Mouse (Mus musculus) left cerebral cortex, adult 11 months (tissue): ENCODE measurements around the gene Nos1ap.

Experiments used
- DNase-seq: peaks from one replicate; pipeline ENCODE4 v3.0.0; 2022; ENCODE audit warnings: low spot score

Nos1ap gene

DNA sequence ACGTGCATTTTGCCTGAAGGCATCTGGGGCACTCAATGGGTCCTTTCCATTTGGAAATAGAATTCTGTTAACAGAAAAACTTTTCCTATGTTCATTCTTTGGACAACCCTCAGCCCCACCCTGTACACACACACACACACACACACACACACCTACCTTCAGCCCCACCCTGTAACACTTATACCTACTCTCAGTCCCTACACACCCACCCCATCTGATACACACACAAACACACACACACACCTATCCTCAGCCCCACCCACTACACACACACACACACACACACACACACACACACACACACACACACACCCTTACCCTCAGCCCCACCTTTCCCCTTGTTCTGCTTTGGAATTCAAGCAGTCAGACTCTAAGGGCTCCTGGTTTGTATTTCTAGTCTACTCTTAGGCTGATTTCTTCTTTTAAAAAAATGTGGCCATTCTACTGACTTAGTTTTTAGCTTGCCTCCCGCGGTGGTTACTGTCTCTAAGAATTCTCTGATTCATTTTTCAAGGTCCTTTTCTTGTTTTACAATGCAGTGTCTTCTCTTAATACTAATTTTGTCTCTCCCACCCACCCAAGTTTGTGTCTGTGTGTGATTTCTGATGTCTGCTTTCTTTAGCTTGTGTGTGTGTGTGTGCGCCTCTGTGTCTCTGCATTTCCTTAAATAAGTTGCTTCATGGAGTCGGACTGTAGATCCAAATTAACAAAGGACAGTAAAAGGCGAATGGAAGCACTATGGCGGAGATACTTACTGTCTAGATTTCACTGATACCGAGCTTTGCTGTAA lies 179.1 kb downstream of the Nos1ap start:
- no peak for DNase-seq

DNA sequence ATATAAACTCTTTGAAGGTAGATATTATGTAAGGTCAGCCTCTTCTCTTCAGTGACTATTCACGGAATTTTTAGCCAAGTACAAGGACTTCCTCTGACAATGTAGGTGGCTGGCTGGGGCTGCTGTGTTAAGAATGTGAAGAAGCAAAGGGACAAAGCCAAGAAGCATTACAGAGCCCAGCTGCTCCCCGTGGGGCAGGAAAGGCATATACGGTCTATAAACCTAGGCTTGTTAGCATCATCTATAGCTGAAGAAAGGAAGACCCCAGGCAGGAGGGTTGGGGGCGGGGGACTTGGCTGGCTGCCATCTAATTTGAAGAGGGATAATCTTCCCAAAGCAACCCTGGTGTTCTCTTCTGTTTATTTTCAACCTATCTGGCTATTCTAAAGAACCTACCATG lies 180.6 kb downstream of the Nos1ap start:
- DNase-seq: no peak

DNA sequence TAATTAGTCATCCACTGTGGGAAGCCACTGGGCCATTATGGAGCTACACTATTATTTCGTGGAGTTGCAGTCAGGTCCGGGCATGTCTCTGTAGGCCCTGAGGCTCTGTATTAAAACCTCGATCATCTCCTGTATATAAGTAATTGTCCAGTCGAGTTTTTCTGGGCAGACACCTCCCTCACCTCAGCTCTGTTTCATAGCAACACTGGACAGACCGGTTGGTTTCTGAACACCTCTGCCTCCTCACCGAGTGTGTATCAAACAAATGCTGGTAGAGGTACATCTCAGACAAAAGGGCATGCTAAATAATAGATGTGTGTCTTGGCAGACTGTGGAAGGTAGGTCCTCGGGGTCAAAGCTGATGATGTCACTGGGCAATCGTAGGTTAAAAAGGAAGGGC lies 182.7 kb downstream of the Nos1ap start:
- no peak for DNase-seq

DNA sequence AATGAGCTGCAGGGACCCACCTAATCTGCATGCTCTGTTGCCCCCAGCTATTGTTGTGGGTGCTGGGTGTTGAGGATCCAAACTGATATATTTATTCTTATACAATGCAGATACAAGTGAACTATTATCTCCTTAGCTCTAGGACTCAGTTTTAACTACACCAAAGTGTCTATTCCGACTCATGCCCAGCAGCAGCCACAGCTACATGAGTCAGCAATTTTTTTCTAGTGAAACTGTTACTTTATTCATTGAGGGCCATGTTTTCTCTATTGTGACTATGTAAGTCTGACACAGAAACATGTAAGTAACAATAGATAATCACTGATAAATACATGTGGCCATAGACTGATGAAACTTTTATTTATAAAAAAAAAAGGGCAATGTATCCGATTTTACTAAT lies 184.5 kb downstream of the Nos1ap start:
- DNase-seq: no peak

DNA sequence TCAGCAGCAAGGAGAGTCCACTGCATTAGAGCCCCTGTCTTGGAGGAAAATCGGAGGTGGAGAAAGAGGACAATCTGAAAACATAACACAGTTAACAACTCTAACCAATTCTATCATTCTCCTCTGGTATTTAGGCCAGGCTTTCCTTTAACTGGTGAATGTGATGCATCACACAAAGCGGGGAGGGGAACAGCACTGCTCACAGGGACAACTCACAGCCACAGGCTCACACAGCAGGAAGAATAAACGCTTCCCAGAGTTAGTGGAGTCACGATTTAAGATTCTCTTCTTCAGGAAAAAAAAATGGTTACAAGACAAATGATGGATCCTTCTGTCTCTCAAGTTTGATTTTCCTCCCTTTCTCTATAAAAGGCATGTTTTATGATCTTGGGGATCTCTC lies 187.0 kb downstream of the Nos1ap start:
- no peak for DNase-seq

DNA sequence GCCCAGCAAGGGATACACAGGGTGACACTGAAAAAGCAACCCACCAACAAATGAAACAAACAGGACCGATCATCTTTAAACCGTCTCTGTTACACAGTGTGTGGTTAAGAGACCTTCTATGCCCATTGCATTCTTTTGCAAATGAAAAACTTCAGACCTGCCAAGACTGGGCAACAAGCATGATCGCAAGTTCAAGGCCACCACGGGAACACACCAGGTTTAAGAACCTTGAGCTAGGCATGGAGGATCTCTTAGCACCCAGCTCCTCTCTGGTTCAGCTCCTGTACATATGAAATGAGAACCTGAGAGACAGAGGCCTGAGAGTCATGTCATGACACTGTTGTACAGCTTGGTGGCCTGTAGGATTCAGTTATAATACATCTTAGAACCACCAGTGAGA lies 190.8 kb downstream of the Nos1ap start:
- no peak for DNase-seq

DNA sequence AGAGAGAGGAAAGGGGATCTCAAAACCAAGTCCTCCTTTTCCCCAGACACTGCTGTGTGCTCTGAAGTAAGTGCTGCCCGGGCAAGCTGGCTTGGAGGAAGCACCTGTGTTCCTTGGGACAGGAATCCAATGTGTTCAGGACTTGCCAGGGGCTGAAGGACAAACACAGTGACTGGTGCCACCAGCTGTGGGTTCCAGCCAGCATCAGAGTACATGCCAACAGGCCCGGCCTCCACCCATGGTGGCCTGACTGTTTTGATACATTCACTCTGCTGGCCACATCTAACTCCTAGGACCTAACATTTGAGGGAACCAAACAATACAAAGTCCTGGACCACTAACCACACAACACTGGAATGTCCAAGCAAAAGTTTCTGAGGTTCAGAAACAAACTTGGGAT lies 194.6 kb downstream of the Nos1ap start:
- no peak for DNase-seq

DNA sequence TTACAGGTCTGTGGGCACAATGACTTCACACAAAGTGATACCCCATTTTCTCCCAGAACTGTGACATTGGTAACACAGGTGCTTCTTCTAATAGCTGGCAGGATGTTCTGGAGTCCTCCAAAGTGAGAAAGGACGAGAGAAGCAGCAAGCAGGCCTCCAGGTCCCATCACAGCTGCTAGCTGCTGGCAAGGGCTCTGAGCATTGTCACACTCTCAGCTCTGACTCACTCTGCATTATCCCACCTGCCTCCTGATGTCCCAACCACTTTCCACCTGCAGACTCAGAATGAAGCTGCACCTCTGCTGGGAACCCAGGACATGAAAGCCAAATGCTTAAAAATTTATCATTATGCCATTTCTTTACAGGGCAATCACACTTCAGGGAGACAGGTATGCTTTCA lies 195.0 kb downstream of the Nos1ap start:
- no peak for DNase-seq

DNA sequence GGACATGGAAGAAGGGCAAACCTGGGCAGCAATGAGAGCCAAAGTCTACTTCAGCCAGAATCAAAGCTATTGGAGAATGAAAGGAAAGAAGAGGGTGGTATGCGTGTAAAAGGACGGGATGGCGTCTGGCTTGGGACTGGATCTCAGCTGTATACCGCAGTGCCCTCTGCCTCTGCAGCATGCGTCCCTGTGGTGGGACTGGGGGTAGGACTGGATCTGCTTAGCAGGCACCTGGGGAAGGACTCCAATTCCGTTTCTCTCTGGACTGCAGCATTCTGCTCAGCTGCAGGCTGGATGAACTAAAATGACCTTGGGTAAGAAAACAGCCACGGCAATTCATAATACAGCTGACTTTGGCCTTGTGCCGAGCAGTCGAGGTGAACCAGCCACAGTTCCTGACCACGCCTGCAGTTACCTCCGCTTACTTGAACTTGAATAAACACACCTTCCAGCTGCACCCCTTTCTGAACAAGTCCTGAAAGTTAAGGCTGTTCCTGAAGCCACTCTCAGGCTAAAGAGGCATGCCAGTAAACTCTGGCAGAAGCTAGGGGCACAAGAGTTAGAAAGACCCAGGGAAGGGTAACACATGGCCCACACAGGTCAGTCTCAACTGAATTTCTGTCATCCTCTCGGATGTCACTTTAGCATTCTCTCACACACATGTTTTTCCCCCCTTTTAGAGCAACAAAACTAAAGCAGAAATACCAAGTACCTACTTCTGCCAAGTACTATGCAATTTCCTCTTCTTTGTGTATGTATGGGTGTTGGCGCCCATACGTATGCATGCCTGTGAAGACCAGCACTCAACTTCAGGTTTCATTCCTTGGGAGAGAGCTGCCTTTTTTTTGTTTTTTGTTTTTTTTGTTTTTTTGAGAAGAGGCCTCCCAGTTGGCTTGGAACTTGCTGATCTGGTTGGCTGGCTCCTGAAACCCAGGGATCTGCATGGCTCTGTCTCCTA lies 196.6 kb downstream of the Nos1ap start:
- DNase-seq: no peak

DNA sequence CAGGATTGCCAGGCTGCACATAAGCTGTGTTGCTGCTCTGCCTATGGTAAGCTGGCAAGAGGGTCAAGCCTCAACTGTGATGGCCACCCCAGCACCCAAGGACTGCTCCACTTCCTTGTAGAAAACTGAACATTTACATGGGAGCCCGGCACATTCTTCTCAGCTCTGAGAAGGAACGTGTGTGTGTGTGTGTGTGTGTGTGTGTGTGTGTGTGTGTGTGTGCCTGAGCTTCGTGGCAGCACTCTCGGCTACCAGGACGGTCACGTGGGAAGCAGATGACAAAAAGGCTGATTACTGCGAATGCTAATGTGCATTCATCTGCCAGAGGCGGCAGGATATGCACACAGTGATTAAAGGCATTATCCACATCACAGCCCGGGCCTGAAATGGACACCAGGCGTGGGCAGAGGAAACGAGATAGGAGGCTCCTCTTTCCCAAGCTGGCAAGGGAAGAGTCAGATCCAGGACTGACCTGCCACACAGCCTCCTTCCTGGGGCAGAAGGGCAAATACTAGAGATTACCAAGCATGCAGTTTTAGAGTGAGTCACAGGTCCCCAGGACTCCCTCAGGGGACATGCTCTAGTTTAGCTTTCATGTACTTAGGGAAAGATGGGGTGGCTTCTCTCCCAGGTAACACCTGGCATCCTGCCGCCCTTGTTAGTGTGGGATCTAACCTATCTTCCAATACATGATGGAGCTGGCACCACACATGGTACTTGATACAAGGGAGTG lies 202.3 kb downstream of the Nos1ap start:
- peak; percentile 56 for DNase-seq

DNA sequence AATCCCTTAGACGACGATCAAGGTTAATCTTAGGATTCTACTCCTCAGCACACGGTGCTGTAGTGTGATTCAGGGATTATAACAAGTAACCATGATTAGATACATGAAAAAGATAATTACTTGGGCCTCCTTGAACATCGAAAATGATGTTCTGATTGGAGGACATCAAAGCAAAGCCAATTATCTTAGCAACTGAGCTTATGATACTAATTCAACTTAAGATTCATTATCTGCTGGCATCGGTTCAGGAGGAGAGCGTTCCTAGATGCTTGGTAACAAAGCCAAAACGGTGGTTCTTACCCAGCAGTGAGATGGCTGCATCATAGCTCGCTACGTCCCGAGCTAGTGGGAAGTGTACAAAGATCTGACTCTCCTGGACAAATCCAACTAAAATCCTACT lies 204.2 kb downstream of the Nos1ap start:
- DNase-seq: no peak

DNA sequence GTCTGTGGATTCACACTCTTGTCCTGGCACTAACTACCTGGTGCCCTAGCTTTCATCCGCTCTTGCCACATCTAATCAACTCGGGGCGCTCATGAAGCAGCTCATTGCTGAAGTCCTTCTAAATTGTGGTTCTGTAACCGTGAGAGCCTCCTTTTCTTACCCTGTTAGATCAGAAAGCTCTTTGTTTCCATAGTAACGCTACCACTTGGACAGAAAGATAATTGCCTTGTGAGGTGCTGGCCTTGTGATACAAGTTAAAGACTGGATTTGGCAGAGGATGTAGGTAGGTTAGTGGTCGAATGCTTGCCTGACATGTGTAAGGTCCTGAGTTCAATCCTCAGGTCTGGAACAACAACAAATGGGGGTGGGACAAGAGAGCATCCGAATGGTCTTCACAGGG lies 206.1 kb downstream of the Nos1ap start:
- DNase-seq: no peak

DNA sequence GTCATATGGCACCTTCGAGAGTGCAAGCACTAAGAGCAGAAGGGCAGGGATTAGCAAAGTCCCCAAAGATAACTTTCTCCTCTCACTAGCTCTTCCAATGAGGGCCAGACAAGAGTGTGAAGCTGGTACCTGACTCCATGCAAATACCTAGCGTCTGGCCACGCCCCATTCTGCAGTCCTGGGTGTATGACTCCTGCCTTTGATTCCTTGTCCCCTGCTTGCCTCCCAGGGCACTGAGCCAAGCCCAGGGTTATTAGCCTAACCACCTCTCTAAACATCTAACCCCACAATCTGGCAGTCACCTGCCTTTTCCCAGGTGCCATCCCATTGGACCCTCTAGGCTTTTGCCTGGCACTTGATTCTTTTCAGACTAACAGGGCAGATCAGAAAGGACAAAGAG lies 208.2 kb downstream of the Nos1ap start:
- no peak for DNase-seq

DNA sequence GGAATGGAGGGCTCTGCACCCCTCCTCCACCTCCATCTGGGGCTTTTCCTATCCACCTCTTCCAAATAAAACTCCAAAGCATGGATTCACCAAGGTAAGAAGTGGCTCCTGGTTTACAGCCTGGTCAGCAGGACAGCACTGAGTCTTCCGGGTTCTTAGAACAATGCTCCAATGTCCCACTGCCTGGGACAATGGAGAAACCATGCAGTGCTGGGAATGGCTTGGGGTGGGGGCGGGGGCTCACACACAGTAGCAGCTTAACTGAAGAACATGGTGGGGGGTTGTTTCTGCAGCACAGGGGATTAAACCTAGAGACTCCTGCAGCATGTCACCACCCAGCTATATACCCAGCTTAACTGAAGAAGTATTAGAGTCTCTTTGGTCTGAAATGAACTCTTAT lies 209.2 kb downstream of the Nos1ap start:
- DNase-seq: no peak

DNA sequence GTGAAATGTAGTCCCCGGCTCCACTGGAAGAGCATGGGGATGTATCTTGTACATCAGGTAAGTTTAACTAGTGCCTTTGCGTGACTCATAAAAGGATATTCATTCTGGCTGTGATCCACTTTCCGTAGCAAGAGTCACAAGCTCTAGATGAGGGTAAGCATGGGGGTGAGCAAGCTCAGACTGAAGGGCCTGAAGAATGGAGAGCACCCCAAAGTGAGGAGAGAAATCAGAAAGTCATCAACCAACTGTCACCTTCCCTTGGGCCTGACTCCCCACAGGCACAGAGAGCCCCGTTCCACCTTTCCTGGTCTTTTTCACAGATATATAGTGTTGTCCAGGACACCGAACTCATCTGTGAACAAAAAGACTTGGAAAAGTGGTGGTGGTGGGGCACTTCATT lies 213.9 kb downstream of the Nos1ap start:
- no peak for DNase-seq

DNA sequence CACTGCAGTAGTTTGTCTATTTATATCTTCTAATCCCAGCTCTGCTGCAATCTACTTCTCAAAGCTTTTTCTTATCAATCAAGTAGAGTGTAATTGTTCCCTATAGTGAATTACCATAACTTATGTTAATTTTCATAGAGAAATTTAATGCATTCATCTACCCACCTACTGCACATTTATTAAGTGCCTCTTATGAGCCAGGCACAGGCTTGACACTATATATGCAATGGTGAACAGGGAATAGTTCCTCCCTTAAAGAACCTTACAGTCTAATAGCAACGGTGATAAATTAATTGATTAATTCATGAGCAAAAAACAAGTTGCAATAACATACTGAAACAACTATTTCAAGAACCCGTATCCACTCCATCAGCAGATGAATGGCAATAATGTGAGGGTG lies 215.9 kb downstream of the Nos1ap start:
- DNase-seq: no peak

DNA sequence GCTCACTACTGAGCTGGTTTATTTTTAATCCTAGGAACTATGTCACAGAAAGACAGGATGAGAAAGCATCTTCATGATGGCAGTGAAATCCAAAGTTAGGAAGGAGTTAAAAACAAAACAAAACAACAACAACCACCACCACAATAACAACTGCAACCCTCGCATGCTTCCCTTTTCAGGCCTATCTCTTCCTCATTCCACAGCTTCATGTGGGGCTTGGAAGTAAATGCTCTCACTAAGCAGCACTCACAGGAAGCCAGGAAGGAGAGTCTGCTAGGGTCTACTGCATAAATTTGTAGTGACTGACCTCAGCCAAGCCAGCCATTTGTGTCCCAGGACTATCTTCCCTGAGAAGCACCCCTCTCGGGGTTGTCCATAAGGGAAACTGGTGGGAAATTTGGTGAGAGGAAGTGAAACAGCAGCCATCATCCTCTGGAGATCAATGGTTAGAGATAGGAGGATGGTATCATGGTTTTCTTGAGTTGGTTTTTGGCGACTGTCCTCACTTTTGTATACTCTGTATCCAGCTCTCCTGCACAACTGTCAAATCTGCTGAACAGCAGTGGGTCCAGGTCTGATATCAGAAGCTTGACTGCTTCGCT lies 218.4 kb downstream of the Nos1ap start:
- no peak for DNase-seq

DNA sequence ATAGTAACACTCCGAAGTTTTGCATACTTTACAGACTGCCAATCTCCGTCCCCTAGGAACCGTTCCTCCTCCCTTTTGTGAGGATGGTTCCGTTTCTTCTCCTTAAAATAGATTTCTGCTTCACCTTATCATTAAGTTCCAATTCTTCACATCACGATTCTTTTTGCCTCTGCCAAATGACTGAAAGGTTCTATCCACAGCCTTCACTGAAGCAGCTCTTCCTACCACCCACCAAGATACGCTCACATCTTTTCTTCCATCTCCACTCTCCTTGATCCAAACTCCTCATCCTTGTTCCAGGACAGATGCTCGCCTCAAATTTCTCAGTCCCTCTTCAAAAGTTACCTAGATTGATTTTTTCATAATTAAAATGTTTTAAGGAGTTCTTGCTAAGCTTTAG lies 220.8 kb downstream of the Nos1ap start:
- no peak for DNase-seq

DNA sequence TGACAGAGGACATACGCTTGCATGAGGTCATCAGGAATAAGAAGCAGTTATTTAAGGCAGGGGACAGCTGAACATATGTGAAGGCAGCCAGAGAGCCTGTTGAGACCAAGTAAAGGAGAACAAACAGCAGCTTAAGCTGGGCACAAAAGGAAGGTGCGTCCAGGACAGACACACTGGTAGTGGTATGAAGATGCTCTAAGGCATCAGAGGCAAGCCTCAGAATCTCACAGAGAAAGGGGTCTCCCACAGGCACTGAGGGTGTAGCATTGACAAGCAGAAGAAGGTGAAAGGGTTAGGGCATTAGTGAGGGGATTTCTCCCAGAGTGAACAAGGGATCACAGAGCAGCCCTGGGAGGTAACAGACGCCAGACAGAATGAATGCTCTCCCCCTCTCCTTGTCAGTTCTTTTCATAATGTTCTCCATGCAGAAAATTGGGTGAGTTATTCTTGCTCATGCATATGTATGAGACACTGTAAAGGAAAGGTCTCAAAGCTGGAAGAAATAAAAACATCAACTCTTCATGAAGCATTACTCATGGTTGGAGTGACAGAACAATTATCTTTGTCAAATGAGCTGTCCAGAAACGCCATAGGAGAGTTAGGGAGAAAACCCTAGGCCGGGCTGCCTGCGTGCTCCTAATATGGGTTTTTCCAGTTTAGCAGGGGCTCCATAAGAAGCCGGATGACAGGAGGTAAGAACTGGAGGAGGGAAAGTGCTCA lies 222.5 kb downstream of the Nos1ap start:
- no peak for DNase-seq

DNA sequence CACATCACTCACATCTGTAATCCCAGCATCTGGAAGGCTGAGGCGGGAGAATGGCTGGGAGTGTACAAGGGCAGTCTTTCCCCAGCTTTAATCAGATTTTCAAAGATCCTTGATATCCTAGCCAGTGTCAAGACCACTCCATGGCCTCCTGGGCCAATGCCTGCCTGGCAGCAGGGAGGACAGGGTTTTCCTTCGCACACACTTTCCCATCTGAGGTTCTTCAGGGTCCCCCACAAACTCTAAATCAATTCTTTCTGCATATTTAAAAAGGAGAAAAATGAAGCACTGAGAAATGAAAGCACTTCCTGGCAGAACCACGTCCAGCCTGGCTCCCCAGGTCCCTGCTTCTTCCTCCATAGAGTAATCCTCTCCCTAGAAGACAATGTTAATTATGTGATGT lies 225.9 kb downstream of the Nos1ap start:
- DNase-seq: no peak

DNA sequence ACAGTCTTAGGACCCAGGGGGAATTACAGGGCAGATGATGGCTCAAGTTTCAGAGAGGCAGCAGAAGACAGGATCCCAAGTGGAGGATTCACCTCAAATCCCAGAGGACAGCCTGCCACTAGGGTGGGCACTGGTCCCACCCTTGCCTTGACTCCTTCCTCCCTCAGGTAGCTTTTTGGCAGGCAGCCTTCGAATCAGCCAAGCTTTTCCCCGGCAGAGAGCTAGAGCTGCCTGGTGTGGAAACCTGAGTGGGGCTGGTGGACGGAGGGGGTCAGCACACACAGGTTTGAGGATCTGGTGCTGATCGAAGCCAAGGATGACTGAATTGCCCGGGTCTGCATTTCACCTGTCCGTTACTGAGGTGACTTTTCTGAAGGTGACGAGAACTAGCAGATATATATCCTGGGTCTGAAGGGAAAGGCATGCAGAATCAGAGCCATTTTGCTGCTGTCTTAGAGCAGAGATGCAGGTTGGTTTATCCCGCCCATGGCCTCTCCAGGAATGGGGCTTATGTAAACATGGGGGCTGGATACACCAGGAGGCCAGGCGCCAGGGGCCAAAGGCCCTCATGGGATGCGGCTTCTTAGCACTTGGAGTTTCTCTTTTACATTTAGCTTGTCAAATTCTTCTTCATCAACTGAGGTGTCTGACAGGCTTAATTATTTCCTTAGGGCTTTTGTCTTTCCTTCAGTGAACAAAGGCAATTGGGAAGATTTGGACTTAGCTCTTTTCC lies 229.3 kb downstream of the Nos1ap start:
- DNase-seq: no peak
